Mouse (Mus musculus) myocyte (in vitro differentiated cells): ENCODE data around the gene Rpl12.

Experiments used
- CEBPB ChIP-seq: IDR thresholded peaks from 2 replicates; pipeline ENCODE4 v1.6.1; 2011; ENCODE audit warnings: mild to moderate bottlenecking, moderate library complexity; ENCODE audit not compliant: poor library complexity, insufficient read depth, severe bottlenecking
- MAX ChIP-seq: IDR thresholded peaks from one replicate; pipeline ENCODE4 v1.6.1; 2011; ENCODE audit warnings: low read depth, mild to moderate bottlenecking, control low read depth
- MYOD1 ChIP-seq, 3 experiments: IDR thresholded peaks; one replicate each; pipeline ENCODE4 v1.6.1; 2011; ENCODE audit warnings: control low read depth in 2 of 3, low read depth in 2 of 3, mild to moderate bottlenecking in 2 of 3, moderate library complexity in 1 of 3; ENCODE audit not compliant: insufficient read length in 2 of 3, control insufficient read depth in 1 of 3
- MYOG ChIP-seq, 3 experiments: IDR thresholded peaks; one replicate each; pipeline ENCODE4 v1.6.1; 2011; ENCODE audit warnings: control low read depth in 2 of 3, low read depth in 2 of 3, mild to moderate bottlenecking in 2 of 3; ENCODE audit not compliant: insufficient read length in 2 of 3, control insufficient read depth in 1 of 3, insufficient read depth in 1 of 3
- POLR2A ChIP-seq: IDR thresholded peaks from one replicate; pipeline ENCODE4 v1.6.1; 2011; ENCODE audit warnings: low read depth, mild to moderate bottlenecking, control low read depth, moderate library complexity; ENCODE audit not compliant: insufficient read length
- POLR2AphosphoS2 ChIP-seq: IDR thresholded peaks from one replicate; pipeline ENCODE4 v1.6.1; 2011; ENCODE audit warnings: low read depth, control low read depth; ENCODE audit not compliant: insufficient read length
- REST ChIP-seq: IDR thresholded peaks from one replicate; pipeline ENCODE4 v1.6.1; 2011; ENCODE audit warnings: mild to moderate bottlenecking, control low read depth, moderate library complexity; ENCODE audit not compliant: insufficient read depth, insufficient read length
- SRF ChIP-seq: IDR thresholded peaks from one replicate; pipeline ENCODE4 v1.6.1; 2011; ENCODE audit warnings: low read depth; ENCODE audit not compliant: control insufficient read depth, insufficient read length
- TCF12 ChIP-seq: IDR thresholded peaks from one replicate; pipeline ENCODE4 v1.6.1; 2011; ENCODE audit warnings: mild to moderate bottlenecking, control low read depth; ENCODE audit not compliant: poor library complexity, insufficient read depth, severe bottlenecking
- USF1 ChIP-seq: IDR thresholded peaks from one replicate; pipeline ENCODE4 v1.6.1; 2011; ENCODE audit warnings: low read depth, mild to moderate bottlenecking, control low read depth, moderate library complexity

DNA sequence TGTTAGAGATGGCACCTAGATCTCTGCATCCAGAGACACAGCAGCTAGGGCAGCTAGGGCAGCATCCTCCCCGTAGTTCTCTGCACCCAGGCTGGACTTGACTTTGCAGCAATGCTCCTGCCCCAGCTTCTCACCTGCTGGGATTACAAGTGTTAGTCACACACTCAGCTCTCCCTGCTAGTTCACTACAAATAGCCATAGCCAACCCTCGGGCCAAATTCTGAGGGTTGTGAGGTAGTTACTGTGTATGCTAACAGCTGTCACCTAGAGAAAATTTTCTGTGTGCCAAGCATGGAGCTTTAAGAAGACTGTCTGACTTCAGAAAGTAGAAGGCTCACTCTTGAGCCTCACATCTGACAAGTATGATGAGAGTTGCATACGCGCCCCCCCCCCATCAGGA lies 36.4 kb downstream of the Rpl12 start:
- TF ChIP-seq POLR2A = no peak
- TF ChIP-seq SRF = no peak
- no peak for TF ChIP-seq MYOG (IDR thresholded peaks at IDR 0.05; ENCODE audit: control insufficient read depth in 1 of 3, insufficient read depth in 1 of 3, insufficient read length in 2 of 3, low read depth in 2 of 3)
- no peak for TF ChIP-seq MAX
- no peak for TF ChIP-seq CEBPB
- TF ChIP-seq MYOD1 (IDR thresholded peaks at IDR 0.05; ENCODE audit: control insufficient read depth in 1 of 3, insufficient read length in 2 of 3, low read depth in 2 of 3) = no peak
- no peak for TF ChIP-seq POLR2AphosphoS2
- TF ChIP-seq TCF12 = no peak
- no peak for TF ChIP-seq USF1
- TF ChIP-seq REST = no peak
